Mouse (Mus musculus): ENCODE results near the gene Gm11437.

DNA sequence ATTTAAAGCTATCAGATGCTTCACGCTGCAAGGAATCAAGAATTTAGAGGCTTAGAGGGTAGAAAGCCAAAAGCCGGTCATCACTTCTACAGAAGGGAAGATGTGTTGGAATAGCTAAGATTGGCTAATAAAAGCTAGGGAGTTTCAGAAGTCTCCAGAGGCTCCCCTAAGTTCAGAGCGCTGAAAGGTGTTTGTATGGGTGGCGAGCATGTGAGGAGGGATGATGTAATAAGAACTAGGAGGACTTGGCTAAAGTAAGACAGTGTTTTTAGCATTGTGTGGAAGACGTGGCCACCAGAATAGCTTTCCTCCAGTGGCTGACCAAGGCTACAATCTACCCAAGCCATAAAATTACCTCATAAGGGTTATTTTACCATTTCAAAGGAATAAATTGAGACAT lies 53.7 kb downstream of the Gm11437 start:
- TF ChIP-seq CTCF (IDR thresholded peaks at IDR 0.05; ENCODE audit: extremely low read depth, insufficient read length, insufficient replicate concordance, low read depth, low read length), result no peak
- TF ChIP-seq POLR2A (IDR thresholded peaks at IDR 0.05; ENCODE audit: low read depth, low read length), result no peak

All from small intestine, adult 2 months (tissue).